Mouse (Mus musculus): ENCODE measurements around the gene Tenm3.

Gene Tenm3

GRCm38 (mm10) chr8:48279360-48279759, 564.4 kb downstream of the Tenm3 start:
- no peak for DNase-seq (ENCODE audit: low spot score in 2 of 2)

GRCm38 (mm10) chr8:48277986-48278635, 565.6 kb downstream of the Tenm3 start:
- DNase-seq (ENCODE audit: low spot score in 2 of 2) = no peak

- DNase-seq (ENCODE audit: low spot score in 2 of 2) = no peak
These were observed 568.7 kb downstream of the Tenm3 start for GRCm38 (mm10) chr8:48275066-48275465.

GRCm38 (mm10) chr8:48274566-48274965, 569.2 kb downstream of the Tenm3 start:
- DNase-seq (ENCODE audit: low spot score in 2 of 2) = no peak

- DNase-seq (ENCODE audit: low spot score in 2 of 2) = no peak
These were observed 575.1 kb downstream of the Tenm3 start for GRCm38 (mm10) chr8:48268638-48269037.

- no peak for DNase-seq (ENCODE audit: low spot score in 2 of 2)
These were observed 583.5 kb downstream of the Tenm3 start for GRCm38 (mm10) chr8:48260265-48260664.

- no peak for DNase-seq (ENCODE audit: low spot score in 2 of 2)
These were observed 583.9 kb downstream of the Tenm3 start for GRCm38 (mm10) chr8:48259832-48260231.

GRCm38 (mm10) chr8:48243876-48244275, 599.9 kb downstream of the Tenm3 start:
- DNase-seq (ENCODE audit: low spot score in 2 of 2) = no peak

- DNase-seq (ENCODE audit: low spot score in 2 of 2) = no peak
These were observed 602.7 kb downstream of the Tenm3 start for GRCm38 (mm10) chr8:48240917-48241531.

GRCm38 (mm10) chr8:48236968-48237367, 606.8 kb downstream of the Tenm3 start:
- DNase-seq (ENCODE audit: low spot score in 2 of 2) = no peak

- no peak for DNase-seq (ENCODE audit: low spot score in 2 of 2)
These were observed 610.8 kb downstream of the Tenm3 start for GRCm38 (mm10) chr8:48232927-48233326.

- no peak for DNase-seq (ENCODE audit: low spot score in 2 of 2)
These were observed 611.9 kb downstream of the Tenm3 start for GRCm38 (mm10) chr8:48231882-48232281.

- no peak for DNase-seq (ENCODE audit: low spot score in 2 of 2)
These were observed 612.4 kb downstream of the Tenm3 start for GRCm38 (mm10) chr8:48231389-48231788.

GRCm38 (mm10) chr8:48228676-48229075, 615.1 kb downstream of the Tenm3 start:
- no peak for DNase-seq (ENCODE audit: low spot score in 2 of 2)

GRCm38 (mm10) chr8:48224753-48225152, 619.0 kb downstream of the Tenm3 start:
- DNase-seq (ENCODE audit: low spot score in 2 of 2) = no peak

- peak; percentile 32 to 80 for DNase-seq (ENCODE audit: low spot score in 2 of 2)
These were observed 621.4 kb downstream of the Tenm3 start for GRCm38 (mm10) chr8:48222429-48222769.

- DNase-seq (ENCODE audit: low spot score in 2 of 2) = no peak
These were observed 621.9 kb downstream of the Tenm3 start for GRCm38 (mm10) chr8:48221724-48222428.

GRCm38 (mm10) chr8:48221304-48221703, 622.4 kb downstream of the Tenm3 start:
- no peak for DNase-seq (ENCODE audit: low spot score in 2 of 2)

- DNase-seq (ENCODE audit: low spot score in 2 of 2) = no peak
These were observed 623.1 kb downstream of the Tenm3 start for GRCm38 (mm10) chr8:48220529-48221181.

GRCm38 (mm10) chr8:48215071-48215501, 628.7 kb downstream of the Tenm3 start:
- DNase-seq (ENCODE audit: low spot score in 2 of 2) = no peak

GRCm38 (mm10) chr8:48214386-48214785, 629.4 kb downstream of the Tenm3 start:
- DNase-seq (ENCODE audit: low spot score in 2 of 2) = no peak

- DNase-seq (ENCODE audit: low spot score in 2 of 2) = no peak
These were observed 631.8 kb downstream of the Tenm3 start for GRCm38 (mm10) chr8:48211931-48212330.

GRCm38 (mm10) chr8:48207567-48207966, 636.2 kb downstream of the Tenm3 start:
- no peak for DNase-seq (ENCODE audit: low spot score in 2 of 2)

Measured in spleen, postnatal 4 days (tissue).